Mouse (Mus musculus): Measurements from ENCODE around the gene Wnt10b. TPM values are rescaled to one million over a fixed set of nuclear protein-coding genes. Genes with fewer than 3 reads are reported as not detected.

The Wnt10b gene
- polyA plus RNA-seq, 1 experiment, result 0.15 TPM

GRCm38 (mm10) chr15:98776280-98777004, 1.5 kb downstream of the Wnt10b start:
- no peak for DNase-seq
- H3K27me3 ChIP-seq (ENCODE audit: control insufficient read depth, insufficient read depth, low read length), result peaks cover 9% of the 10 kb centered on the region; the same call in 1 of the 2 replicates
- 4% methylated on average over 61 of the region's 62 CpGs for WGBS
- TF ChIP-seq POLR2A (IDR thresholded peaks at IDR 0.05; ENCODE audit: borderline replicate concordance, insufficient read depth, low read length) (no peak), CTCF (IDR thresholded peaks at IDR 0.05; ENCODE audit: borderline replicate concordance, insufficient read depth, low read depth, low read length) (no peak)
- H3K4me3 ChIP-seq (replicated peaks; ENCODE audit: insufficient read depth, low read depth, low read length), result no peak overlapping the region
- H3K4me1 ChIP-seq (ENCODE audit: control insufficient read depth, insufficient read depth, low read length), result no peaks in the 10 kb centered on the region
- no peak overlapping the region for H3K27ac ChIP-seq (ENCODE audit: insufficient read depth, low read length)

DNA sequence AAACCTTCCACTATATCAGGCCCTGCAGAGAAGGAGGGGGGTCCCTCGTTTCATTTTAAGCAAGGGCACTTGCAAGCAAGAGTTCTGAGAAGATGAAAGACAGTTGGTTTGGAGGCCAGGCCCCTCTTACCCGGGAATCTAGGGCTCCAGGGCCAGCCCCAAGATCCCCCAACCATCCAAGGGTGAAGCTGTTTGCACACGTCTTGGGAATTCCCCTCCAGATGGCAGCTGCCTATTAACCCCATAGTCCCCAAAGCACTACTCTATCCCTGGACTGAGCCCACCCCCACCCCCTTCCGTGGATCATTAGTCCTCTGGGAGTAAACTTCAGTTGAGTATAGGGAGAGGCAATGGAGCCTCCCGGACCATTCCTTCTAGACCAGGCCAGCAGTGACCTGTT, 2.4 kb downstream of the Wnt10b start:
- TF ChIP-seq CTCF (IDR thresholded peaks at IDR 0.05; ENCODE audit: borderline replicate concordance, insufficient read depth, low read depth, low read length), result no peak
- no peak for TF ChIP-seq POLR2A (IDR thresholded peaks at IDR 0.05; ENCODE audit: borderline replicate concordance, insufficient read depth, low read length)
- DNase-seq, result no peak
- H3K4me1 ChIP-seq (ENCODE audit: control insufficient read depth, insufficient read depth, low read length), result no peaks in the 10 kb centered on the region
- no peak overlapping the region for H3K27ac ChIP-seq (ENCODE audit: insufficient read depth, low read length)
- WGBS, result 25% methylated on average over 5 of the region's 5 CpGs
- no peak overlapping the region for H3K4me3 ChIP-seq (replicated peaks; ENCODE audit: insufficient read depth, low read depth, low read length)
- peaks cover 9% of the 10 kb centered on the region; the same call in 1 of the 2 replicates for H3K27me3 ChIP-seq (ENCODE audit: control insufficient read depth, insufficient read depth, low read length)

GRCm38 (mm10) chr15:98774096-98774495, 3.9 kb downstream of the Wnt10b start:
- no peaks in the 10 kb centered on the region for H3K4me1 ChIP-seq (ENCODE audit: control insufficient read depth, insufficient read depth, low read length)
- no peak overlapping the region for H3K4me3 ChIP-seq (replicated peaks; ENCODE audit: insufficient read depth, low read depth, low read length)
- WGBS, result 43% methylated on average over 15 of the region's 15 CpGs
- no peak for DNase-seq
- no peak for TF ChIP-seq CTCF (IDR thresholded peaks at IDR 0.05; ENCODE audit: borderline replicate concordance, insufficient read depth, low read depth, low read length)
- TF ChIP-seq POLR2A (IDR thresholded peaks at IDR 0.05; ENCODE audit: borderline replicate concordance, insufficient read depth, low read length), result no peak
- peaks cover 8% of the 10 kb centered on the region; the same call in 1 of the 2 replicates for H3K27me3 ChIP-seq (ENCODE audit: control insufficient read depth, insufficient read depth, low read length)
- no peak overlapping the region for H3K27ac ChIP-seq (ENCODE audit: insufficient read depth, low read length)

DNA sequence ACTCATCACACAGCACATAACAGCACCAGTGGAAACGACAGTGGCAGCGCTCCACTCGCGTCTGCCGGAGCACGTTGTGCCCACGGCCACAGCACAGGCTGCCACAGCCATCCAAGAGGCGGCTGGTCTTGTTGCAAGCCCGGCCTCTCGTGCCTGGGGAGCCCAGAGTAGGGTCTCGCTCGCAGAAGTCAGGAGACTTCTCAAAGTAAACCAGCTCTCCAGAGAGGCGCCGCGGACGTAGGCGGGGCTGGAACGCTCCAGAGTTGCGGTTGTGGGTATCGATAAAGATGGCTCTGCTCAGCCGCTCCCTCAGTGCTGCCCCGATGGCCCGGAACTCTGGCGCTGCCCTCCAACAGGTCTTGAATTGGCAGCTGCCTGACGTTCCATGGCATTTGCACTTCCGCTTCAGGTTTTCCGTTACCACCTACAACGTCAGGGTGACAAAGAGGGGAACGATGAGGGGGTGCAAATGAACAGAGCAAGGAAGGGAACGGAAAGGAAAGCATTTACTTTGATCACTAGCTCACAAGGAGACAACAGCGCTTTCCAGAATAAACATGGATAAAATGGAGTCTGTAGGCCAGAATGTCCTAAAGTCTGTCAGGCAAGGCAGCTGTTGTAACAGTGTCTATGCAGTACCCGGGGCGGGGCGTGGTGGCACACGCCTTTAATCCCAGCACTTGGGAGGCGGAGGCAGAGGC, 5.3 kb downstream of the Wnt10b start:
- Histone ChIP-seq H3K4me3 (replicated peaks; ENCODE audit: insufficient read depth, low read depth, low read length) (peak overlapping the region; percentile 1), H3K4me1 (ENCODE audit: control insufficient read depth, insufficient read depth, low read length) (no peaks in the 10 kb centered on the region), H3K27me3 (ENCODE audit: control insufficient read depth, insufficient read depth, low read length) (peaks cover 5% of the 10 kb centered on the region; the same call in 1 of the 2 replicates), H3K27ac (ENCODE audit: insufficient read depth, low read length) (no peak overlapping the region)
- 7% methylated on average over 36 of the region's 36 CpGs for WGBS
- TF ChIP-seq POLR2A (IDR thresholded peaks at IDR 0.05; ENCODE audit: borderline replicate concordance, insufficient read depth, low read length) (no peak), CTCF (IDR thresholded peaks at IDR 0.05; ENCODE audit: borderline replicate concordance, insufficient read depth, low read depth, low read length) (no peak)
- DNase-seq, result no peak

DNA sequence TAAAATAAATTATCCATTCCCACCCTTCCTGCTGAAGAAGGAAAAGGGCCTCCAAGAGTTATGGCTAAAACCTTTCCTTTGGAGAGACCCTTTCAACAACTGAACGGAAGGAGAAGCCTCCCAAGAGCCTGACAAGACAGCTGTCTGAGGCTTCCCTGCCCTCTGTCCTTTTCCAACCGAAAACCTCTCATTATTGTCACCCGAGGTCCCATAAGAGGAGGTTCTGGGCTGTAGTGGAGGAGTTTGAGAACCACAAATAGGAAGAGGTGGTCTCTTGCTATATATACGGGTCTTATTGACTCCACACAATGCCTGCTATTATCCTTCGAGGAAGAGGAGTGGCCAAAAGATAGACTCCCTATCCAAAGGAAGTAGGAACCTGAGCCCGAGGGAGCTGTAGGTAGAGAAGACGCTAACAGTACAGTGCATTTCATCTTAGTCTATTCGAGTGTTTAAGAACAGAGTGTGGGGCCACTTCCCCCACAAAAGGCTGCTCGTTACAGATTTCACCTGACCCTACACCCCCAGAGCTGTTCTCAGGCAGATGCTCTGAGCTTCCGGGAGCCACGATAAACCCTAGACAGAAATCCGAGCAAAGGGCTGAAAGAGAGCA, 6.0 kb downstream of the Wnt10b start:
- H3K4me3 ChIP-seq (replicated peaks; ENCODE audit: insufficient read depth, low read depth, low read length), result no peak overlapping the region
- no peak overlapping the region for H3K27ac ChIP-seq (ENCODE audit: insufficient read depth, low read length)
- DNase-seq, result no peak
- no peak for TF ChIP-seq POLR2A (IDR thresholded peaks at IDR 0.05; ENCODE audit: borderline replicate concordance, insufficient read depth, low read length)
- no peak for TF ChIP-seq CTCF (IDR thresholded peaks at IDR 0.05; ENCODE audit: borderline replicate concordance, insufficient read depth, low read depth, low read length)
- 21% methylated on average over 12 of the region's 12 CpGs for WGBS
- no peaks in the 10 kb centered on the region for H3K4me1 ChIP-seq (ENCODE audit: control insufficient read depth, insufficient read depth, low read length)
- peaks cover 1% of the 10 kb centered on the region; the same call in 1 of the 2 replicates for H3K27me3 ChIP-seq (ENCODE audit: control insufficient read depth, insufficient read depth, low read length)

- 24% methylated on average over 5 of the region's 5 CpGs for WGBS
- no peak for TF ChIP-seq POLR2A (IDR thresholded peaks at IDR 0.05; ENCODE audit: borderline replicate concordance, insufficient read depth, low read length)
- no peak for TF ChIP-seq CTCF (IDR thresholded peaks at IDR 0.05; ENCODE audit: borderline replicate concordance, insufficient read depth, low read depth, low read length)
- no peak overlapping the region for H3K27ac ChIP-seq (ENCODE audit: insufficient read depth, low read length)
- no peaks in the 10 kb centered on the region; the same call in 1 of the 2 replicates for H3K27me3 ChIP-seq (ENCODE audit: control insufficient read depth, insufficient read depth, low read length)
- no peak for DNase-seq
- H3K4me1 ChIP-seq (ENCODE audit: control insufficient read depth, insufficient read depth, low read length), result no peaks in the 10 kb centered on the region
- no peak overlapping the region for H3K4me3 ChIP-seq (replicated peaks; ENCODE audit: insufficient read depth, low read depth, low read length)
These were observed 9.7 kb downstream of the Wnt10b start for GRCm38 (mm10) chr15:98768259-98768658.

DNA sequence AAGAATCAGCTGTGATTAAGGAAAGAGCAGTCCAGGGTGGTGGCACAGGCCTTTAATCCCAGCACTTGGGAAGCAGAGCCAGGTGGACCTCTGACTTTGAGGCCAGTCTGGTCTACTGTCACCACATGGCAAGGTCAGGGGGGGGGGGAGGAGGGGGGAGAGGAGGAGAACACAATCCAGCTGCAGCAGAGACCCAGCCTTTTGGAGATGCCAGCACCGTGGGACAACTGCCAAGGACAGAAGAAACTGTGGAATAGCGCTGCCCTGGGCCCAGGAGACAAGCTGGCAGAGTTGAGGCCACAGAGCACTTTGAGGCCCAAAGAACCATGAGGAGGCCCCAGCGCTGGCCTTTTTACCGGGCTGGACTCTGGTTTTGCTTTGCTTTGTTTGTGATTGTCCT, 12.0 kb downstream of the Wnt10b start:
- Histone ChIP-seq H3K4me1 (ENCODE audit: control insufficient read depth, insufficient read depth, low read length) (no peaks in the 10 kb centered on the region), H3K4me3 (replicated peaks; ENCODE audit: insufficient read depth, low read depth, low read length) (no peak overlapping the region), H3K27ac (ENCODE audit: insufficient read depth, low read length) (no peak overlapping the region), H3K27me3 (ENCODE audit: control insufficient read depth, insufficient read depth, low read length) (no peaks in the 10 kb centered on the region)
- 33% methylated on average over 4 of the region's 4 CpGs for WGBS
- TF ChIP-seq CTCF (IDR thresholded peaks at IDR 0.05; ENCODE audit: borderline replicate concordance, insufficient read depth, low read depth, low read length), result no peak
- no peak for TF ChIP-seq POLR2A (IDR thresholded peaks at IDR 0.05; ENCODE audit: borderline replicate concordance, insufficient read depth, low read length)
- no peak for DNase-seq

Data from cerebellum, adult 2 months (tissue).